Mouse (Mus musculus): ENCODE measurements around the gene Smurf2. TPM values are rescaled to one million over a fixed set of nuclear protein-coding genes. Genes with fewer than 3 reads are reported as not detected.

Gene Smurf2
- polyA plus RNA-seq, 2 experiments, result 21.2 to 22.1 TPM

- no peak for ATAC-seq (ENCODE audit: low FRiP score, low read depth)
- Histone ChIP-seq H3K4me3 (replicated peaks; ENCODE audit: low read length) (no peak overlapping the region), H3K9me3 (ENCODE audit: control insufficient read depth, low read length) (no peaks in the 10 kb centered on the region), H3K27ac (replicated peaks; ENCODE audit: low read depth, low read length) (no peak overlapping the region), H3K4me1 (ENCODE audit: control insufficient read depth, insufficient read depth, low read length) (no peaks in the 10 kb centered on the region), H3K9ac (ENCODE audit: low read depth, low read length, severe bottlenecking) (no peak overlapping the region), H3K27me3 (ENCODE audit: control insufficient read depth, insufficient read depth, low read length) (no peaks in the 10 kb centered on the region), H3K36me3 (ENCODE audit: control insufficient read depth, insufficient read depth, low read length) (no peaks in the 10 kb centered on the region), H3K4me2 (replicated peaks; ENCODE audit: low read depth, low read length, severe bottlenecking) (no peak overlapping the region)
- no peak for DNase-seq (ENCODE audit: low spot score)
- 84% methylated on average over 4 of the region's 4 CpGs for WGBS
- TF ChIP-seq POLR2A (IDR thresholded peaks at IDR 0.05; ENCODE audit: borderline replicate concordance, extremely low read depth, insufficient read depth, insufficient read length), result no peak
Observed at GRCm38 (mm10) chr11:106926732-106927131, 6.2 kb upstream of the Smurf2 start.

- TF ChIP-seq POLR2A (IDR thresholded peaks at IDR 0.05; ENCODE audit: borderline replicate concordance, extremely low read depth, insufficient read depth, insufficient read length), result no peak
- DNase-seq (ENCODE audit: low spot score), result peak; percentile 10
- Histone ChIP-seq H3K4me3 (replicated peaks; ENCODE audit: low read length) (peak overlapping the region; percentile 87), H3K36me3 (ENCODE audit: control insufficient read depth, insufficient read depth, low read length) (no peaks in the 10 kb centered on the region), H3K9ac (ENCODE audit: low read depth, low read length, severe bottlenecking) (peak overlapping the region; percentile 96), H3K27ac (replicated peaks; ENCODE audit: low read depth, low read length) (peak overlapping the region; percentile 94), H3K9me3 (ENCODE audit: control insufficient read depth, low read length) (no peaks in the 10 kb centered on the region), H3K27me3 (ENCODE audit: control insufficient read depth, insufficient read depth, low read length) (no peaks in the 10 kb centered on the region), H3K4me1 (ENCODE audit: control insufficient read depth, insufficient read depth, low read length) (peaks cover 16% of the 10 kb centered on the region), H3K4me2 (replicated peaks; ENCODE audit: low read depth, low read length, severe bottlenecking) (peak overlapping the region; percentile 71)
- under 1% methylated on average over 46 of the region's 87 CpGs for WGBS
- peak; percentile 78 for ATAC-seq (ENCODE audit: low FRiP score, low read depth)
Observed at GRCm38 (mm10) chr11:106919612-106920550, 634 bp downstream of the Smurf2 start.

- 26% methylated on average over 8 of the region's 8 CpGs for WGBS
- Histone ChIP-seq H3K4me3 (replicated peaks; ENCODE audit: low read length) (peak overlapping the region; percentile 87), H3K4me2 (replicated peaks; ENCODE audit: low read depth, low read length, severe bottlenecking) (peak overlapping the region; percentile 55), H3K27ac (replicated peaks; ENCODE audit: low read depth, low read length) (no peak overlapping the region), H3K4me1 (ENCODE audit: control insufficient read depth, insufficient read depth, low read length) (peaks cover 16% of the 10 kb centered on the region), H3K9me3 (ENCODE audit: control insufficient read depth, low read length) (no peaks in the 10 kb centered on the region), H3K9ac (ENCODE audit: low read depth, low read length, severe bottlenecking) (peak overlapping the region; percentile 96), H3K27me3 (ENCODE audit: control insufficient read depth, insufficient read depth, low read length) (no peaks in the 10 kb centered on the region), H3K36me3 (ENCODE audit: control insufficient read depth, insufficient read depth, low read length) (no peaks in the 10 kb centered on the region)
- DNase-seq (ENCODE audit: low spot score) (no peak), ATAC-seq (ENCODE audit: low FRiP score, low read depth) (no peak)
- TF ChIP-seq POLR2A (IDR thresholded peaks at IDR 0.05; ENCODE audit: borderline replicate concordance, extremely low read depth, insufficient read depth, insufficient read length), result no peak
Observed at GRCm38 (mm10) chr11:106918901-106919300, 1.6 kb downstream of the Smurf2 start.

- Histone ChIP-seq H3K9me3 (ENCODE audit: control insufficient read depth, low read length) (no peaks in the 10 kb centered on the region), H3K27ac (replicated peaks; ENCODE audit: low read depth, low read length) (no peak overlapping the region), H3K27me3 (ENCODE audit: control insufficient read depth, insufficient read depth, low read length) (no peaks in the 10 kb centered on the region), H3K4me2 (replicated peaks; ENCODE audit: low read depth, low read length, severe bottlenecking) (no peak overlapping the region), H3K36me3 (ENCODE audit: control insufficient read depth, insufficient read depth, low read length) (no peaks in the 10 kb centered on the region), H3K4me1 (ENCODE audit: control insufficient read depth, insufficient read depth, low read length) (no peaks in the 10 kb centered on the region), H3K4me3 (replicated peaks; ENCODE audit: low read length) (no peak overlapping the region), H3K9ac (ENCODE audit: low read depth, low read length, severe bottlenecking) (no peak overlapping the region)
- DNase-seq (ENCODE audit: low spot score) (no peak), ATAC-seq (ENCODE audit: low FRiP score, low read depth) (no peak)
- TF ChIP-seq POLR2A (IDR thresholded peaks at IDR 0.05; ENCODE audit: borderline replicate concordance, extremely low read depth, insufficient read depth, insufficient read length), result no peak
Observed at GRCm38 (mm10) chr11:106911257-106911656, 9.3 kb downstream of the Smurf2 start.

- ATAC-seq (ENCODE audit: low FRiP score, low read depth), result no peak
- Histone ChIP-seq H3K4me3 (replicated peaks; ENCODE audit: low read length) (no peak overlapping the region), H3K27ac (replicated peaks; ENCODE audit: low read depth, low read length) (no peak overlapping the region), H3K36me3 (ENCODE audit: control insufficient read depth, insufficient read depth, low read length) (peaks cover 4% of the 10 kb centered on the region; the same call in 1 of the 2 replicates), H3K4me1 (ENCODE audit: control insufficient read depth, insufficient read depth, low read length) (no peaks in the 10 kb centered on the region), H3K27me3 (ENCODE audit: control insufficient read depth, insufficient read depth, low read length) (no peaks in the 10 kb centered on the region), H3K9ac (ENCODE audit: low read depth, low read length, severe bottlenecking) (no peak overlapping the region), H3K4me2 (replicated peaks; ENCODE audit: low read depth, low read length, severe bottlenecking) (no peak overlapping the region), H3K9me3 (ENCODE audit: control insufficient read depth, low read length) (no peaks in the 10 kb centered on the region)
- no peak for TF ChIP-seq POLR2A (IDR thresholded peaks at IDR 0.05; ENCODE audit: borderline replicate concordance, extremely low read depth, insufficient read depth, insufficient read length)
- DNase-seq (ENCODE audit: low spot score), result no peak
Observed at GRCm38 (mm10) chr11:106908016-106908415, 12.5 kb downstream of the Smurf2 start.

Measured in limb, embryonic 14.5 days (tissue).